Mouse (Mus musculus) cerebellum, postnatal 10 days (tissue): ENCODE data around the gene Zbtb7a.
"Not testable (repeated sequence)": the region's sequence is repeated elsewhere in the genome, so short reads cannot be mapped to it uniquely, and the experiment has no call there.

Experiments used
- DNase-seq, 2 experiments: peaks; one replicate each; pipeline ENCODE4 v3.0.0; 2021; ENCODE audit warnings: mixed read lengths in 2 of 2

Zbtb7a gene

DNA sequence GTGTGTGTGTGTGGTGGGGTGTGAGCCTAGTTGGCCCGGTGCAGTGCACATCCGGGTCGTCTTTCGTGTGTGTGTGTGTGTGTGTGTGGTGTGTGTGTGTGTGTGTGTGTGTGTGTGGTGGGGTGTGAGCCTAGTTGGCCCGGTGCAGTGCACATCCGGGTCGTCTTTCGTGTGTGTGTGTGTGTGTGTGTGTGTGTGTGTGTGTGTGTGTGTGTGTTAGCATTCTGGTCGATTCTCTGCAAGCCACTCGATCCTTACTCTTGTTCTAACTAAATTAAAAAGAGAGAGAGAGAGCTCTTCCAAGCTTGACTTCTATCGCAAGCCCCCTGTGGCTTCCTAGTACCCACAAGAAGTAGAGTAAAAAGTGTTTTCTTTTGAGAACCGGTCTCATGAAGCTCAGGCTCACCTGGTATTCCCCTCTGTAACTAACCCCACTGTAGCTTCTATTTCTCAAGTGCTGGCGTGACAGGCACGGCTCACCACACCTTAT lies 34.4 kb downstream of the Zbtb7a start:
- DNase-seq: peak in 1 of 2 experiments; percentile 51

DNA sequence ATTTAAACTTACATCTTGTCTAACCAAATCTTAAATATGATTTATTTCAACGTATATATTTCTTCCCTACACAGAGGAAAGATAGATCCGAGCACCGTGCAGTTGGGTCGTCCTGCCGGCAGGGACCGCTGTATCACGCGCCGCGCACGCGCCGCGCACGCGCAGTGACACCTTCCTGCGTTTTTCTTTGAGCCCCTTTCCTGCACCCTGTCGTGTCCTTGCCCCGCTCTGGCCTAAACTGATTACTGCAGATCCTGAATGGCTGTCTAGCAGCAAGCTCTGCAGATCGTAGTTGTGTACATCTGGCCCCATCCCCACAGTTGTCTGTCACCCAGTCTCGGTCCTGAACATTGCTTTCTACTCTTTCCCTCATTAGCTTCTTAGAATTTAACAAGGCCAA lies 38.1 kb downstream of the Zbtb7a start:
- peak; percentile 91 to 92 for DNase-seq

- DNase-seq: peak; percentile 96 to 97
These were observed 39.8 kb downstream of the Zbtb7a start for GRCm38 (mm10) chr10:81174617-81175344.

DNA sequence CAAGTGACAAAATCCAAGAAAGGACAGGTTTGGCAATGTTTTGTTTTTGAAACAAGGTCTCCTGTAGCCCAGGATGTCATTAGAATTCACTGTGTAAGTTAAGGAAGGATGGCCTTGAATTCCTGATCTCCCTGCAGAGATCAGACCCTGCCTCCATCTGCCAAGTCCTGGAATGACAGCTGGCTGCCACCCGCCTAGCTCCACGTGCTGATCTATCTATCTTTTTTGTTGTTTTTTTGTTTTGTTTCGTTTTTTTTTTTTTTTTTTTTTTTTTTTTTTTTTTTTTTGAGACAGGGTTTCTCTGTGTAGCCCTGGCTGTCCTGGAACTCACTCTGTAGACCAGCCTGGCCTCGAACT lies 40.3 kb downstream of the Zbtb7a start:
- peak; percentile 78 to 79 for DNase-seq

GRCm38 (mm10) chr10:81175936-81176465 lies 41.0 kb downstream of the Zbtb7a start:
- peak in 1 of 2 experiments; percentile 54 for DNase-seq

DNA sequence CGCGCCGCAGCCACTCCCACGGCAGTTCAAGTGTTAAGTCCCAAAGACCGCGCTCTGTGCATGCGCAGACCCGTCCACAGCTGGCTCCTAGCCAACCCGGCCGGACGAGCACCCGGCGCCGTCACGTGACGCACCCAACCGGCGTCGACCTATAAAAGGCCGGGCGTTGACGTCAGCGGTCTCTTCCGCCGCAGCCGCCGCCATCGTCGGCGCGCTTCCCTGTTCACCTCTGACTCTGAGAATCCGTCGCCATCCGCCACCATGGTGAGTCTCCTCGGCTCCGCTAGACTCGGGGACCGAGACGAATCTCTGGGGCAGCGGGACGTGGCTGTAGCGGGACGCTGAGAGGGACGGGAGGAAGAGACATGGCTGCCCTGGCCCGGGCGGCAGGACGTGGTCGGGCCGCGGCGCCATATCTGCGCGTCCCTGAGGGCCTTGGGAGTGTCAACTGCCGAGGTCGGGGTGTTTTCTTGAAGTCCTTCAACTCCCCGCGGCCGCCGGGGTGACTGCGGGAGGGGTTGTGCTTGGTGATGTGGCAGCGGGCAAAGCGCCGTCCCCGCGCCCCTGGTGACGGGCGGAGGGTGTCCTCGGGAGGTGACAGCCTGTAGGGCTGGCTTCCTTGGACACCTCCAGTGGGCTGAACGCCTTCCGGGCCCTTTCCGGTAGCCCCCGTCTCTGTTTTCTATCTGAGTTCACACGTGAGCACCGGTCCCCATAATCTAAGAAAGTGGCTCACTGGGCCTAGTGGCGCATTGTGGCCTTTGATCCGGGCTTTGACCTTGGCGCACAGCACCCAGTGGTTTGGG lies 41.6 kb downstream of the Zbtb7a start, which contains the start of gene Eef2:
TSS of gene Eef2 (plus strand) at position 166 of the 806 bp plus-strand sequence.
- DNase-seq: peak; percentile 100

DNA sequence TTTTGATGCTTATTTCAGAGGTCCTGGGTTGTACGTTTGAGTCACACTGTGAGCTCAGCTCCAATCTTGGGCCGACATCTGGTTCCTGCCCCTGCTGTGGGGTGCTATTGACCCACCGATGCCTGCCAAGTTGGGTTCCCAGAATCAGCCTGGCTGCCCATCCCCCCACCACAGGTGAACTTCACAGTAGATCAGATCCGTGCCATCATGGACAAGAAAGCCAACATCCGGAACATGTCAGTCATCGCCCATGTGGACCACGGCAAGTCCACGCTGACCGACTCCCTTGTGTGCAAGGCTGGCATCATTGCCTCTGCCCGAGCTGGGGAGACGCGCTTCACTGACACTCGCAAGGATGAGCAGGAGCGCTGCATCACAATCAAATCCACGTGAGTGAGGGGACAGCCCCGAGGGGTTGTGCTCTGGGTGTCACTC lies 42.5 kb downstream of the Zbtb7a start:
- DNase-seq: peak; percentile 70 to 75

- no peak for DNase-seq
These were observed 43.1 kb downstream of the Zbtb7a start for GRCm38 (mm10) chr10:81177958-81178712.

DNA sequence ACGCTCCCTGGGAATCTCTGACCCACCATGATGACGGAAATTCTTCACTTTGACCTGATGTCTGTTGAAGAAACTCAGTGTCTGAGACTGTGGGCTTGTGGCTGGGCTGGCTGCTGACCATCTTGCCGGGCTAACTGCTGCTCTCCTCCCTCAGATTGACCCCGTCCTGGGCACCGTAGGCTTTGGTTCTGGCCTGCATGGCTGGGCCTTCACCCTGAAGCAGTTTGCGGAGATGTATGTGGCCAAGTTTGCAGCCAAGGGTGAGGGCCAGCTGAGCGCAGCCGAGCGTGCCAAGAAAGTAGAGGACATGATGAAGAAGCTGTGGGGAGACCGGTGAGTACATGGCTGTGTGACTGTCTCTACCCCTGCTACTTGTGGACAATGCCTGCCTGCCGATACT lies 43.9 kb downstream of the Zbtb7a start:
- no peak for DNase-seq

GRCm38 (mm10) chr10:81179451-81180342 lies 44.7 kb downstream of the Zbtb7a start:
- DNase-seq: peak in 1 of 2 experiments; percentile 30

GRCm38 (mm10) chr10:81180946-81181345 lies 45.9 kb downstream of the Zbtb7a start:
- DNase-seq: no peak

GRCm38 (mm10) chr10:81181860-81182259 lies 46.8 kb downstream of the Zbtb7a start:
- DNase-seq: not testable (repeated sequence)

- DNase-seq: peak; percentile 98
These were observed 47.6 kb downstream of the Zbtb7a start, which contains the start of gene Dapk3 for GRCm38 (mm10) chr10:81182336-81183333. Gene Dapk3 (plus strand): TSS chr10:81183005.

- DNase-seq: no peak
These were observed 48.8 kb downstream of the Zbtb7a start, which contains the start of gene 4930442H23Rik for GRCm38 (mm10) chr10:81183805-81184204. Gene 4930442H23Rik (minus strand): TSS chr10:81183849.

DNA sequence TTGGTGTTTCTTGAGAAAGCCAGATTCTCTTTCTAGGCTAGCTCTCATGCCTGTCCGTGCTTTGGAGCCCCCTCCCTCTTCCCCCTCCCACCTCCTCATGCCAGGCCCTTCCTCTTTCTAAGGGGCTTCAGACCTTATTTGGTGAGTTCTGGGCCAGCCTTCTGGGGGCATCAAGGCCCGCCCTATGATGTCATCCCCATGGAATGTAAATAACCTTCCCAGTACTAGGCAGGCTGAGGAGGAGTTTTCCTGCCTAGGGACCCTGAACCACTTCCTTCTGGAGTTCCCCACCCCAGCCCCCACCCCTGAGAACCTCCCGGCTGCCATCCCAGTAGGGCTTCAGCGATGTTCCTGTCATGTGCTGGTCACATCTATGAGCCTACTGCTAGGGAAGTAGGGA lies 49.7 kb downstream of the Zbtb7a start:
- no peak for DNase-seq

DNA sequence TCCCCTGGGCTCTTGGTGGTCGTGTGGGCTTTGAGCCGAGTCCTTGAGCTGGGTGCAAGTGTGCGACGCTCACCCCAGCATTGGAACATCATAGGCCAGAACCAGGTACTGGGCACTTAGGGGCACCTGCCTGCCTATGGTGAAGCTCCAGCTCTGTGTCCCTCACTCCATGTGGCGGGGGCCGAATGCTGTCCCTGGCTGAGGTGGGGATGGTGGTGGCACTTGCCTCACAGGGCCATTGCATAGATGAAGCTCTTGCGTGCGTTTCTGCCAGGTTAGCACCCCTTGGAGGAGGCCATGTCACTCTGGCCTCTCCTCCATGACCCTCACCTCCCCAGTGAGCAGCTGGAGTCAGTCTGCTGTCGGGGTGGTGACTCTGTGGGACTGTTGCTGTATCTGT lies 52.1 kb downstream of the Zbtb7a start:
- DNase-seq: no peak

- DNase-seq: no peak
These were observed 54.8 kb downstream of the Zbtb7a start for GRCm38 (mm10) chr10:81189821-81190220.

DNA sequence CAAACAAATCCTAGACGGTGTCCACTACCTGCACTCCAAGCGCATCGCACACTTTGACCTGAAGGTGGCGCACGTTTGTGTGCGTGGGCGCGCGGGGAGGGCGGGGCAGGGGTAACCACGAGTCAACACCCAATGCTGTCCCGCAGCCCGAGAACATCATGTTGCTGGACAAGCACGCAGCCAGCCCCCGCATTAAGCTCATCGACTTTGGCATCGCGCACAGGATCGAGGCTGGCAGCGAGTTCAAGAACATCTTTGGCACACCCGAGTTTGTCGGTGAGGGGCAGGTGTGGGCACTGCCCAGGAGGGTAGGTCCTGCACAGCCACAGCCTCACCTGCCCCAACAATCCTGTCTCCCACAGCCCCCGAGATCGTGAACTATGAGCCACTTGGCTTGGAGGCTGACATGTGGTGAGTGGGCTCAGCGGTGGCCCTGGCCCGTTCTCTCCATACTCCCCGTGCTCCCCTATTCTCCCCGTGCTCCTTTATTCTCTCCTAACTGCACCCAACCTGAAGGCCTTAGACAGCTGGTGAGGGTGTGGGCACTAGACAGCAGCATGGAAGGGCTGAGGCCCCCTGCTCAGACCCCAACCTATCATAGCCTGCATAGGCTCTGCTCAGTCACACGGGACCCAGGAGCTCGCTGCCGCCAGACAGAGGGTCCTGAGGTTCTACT lies 55.4 kb downstream of the Zbtb7a start:
- DNase-seq: peak; percentile 56 to 71

- DNase-seq: no peak
These were observed 55.9 kb downstream of the Zbtb7a start for GRCm38 (mm10) chr10:81190912-81191321.
